Mouse (Mus musculus) kidney, adult 2 months (tissue): ENCODE data around the gene Ror2. TPM values are rescaled to one million over a fixed set of nuclear protein-coding genes. Genes with fewer than 3 reads are reported as not detected.

ENCODE experiments used
- DNase-seq: peaks from one replicate; pipeline ENCODE4 v3.0.0; 2021
- H3K27ac ChIP-seq: fragments of 200-500 bp; 2 replicates; pipeline ENCODE4 v1.5.1; 2012; ENCODE audit warnings: low read depth, low read length, control low read depth, inconsistent platforms; ENCODE audit not compliant: insufficient read depth
- H3K27me3 ChIP-seq: fragments of 200-500 bp; replicated peaks from 2 replicates; pipeline ENCODE4 v1.6.1; 2012; ENCODE audit warnings: mild to moderate bottlenecking, moderate library complexity, low read length, inconsistent platforms; ENCODE audit not compliant: control insufficient read depth, insufficient read depth
- H3K36me3 ChIP-seq: fragments of 200-500 bp; 2 replicates; pipeline ENCODE4 v1.6.1; 2012; ENCODE audit warnings: mild to moderate bottlenecking, moderate library complexity, low read length, inconsistent platforms; ENCODE audit not compliant: control insufficient read depth, insufficient read depth
- H3K4me1 ChIP-seq: fragments of 200-500 bp; 2 replicates; pipeline ENCODE4 v1.6.1; 2011; ENCODE audit warnings: low read length; ENCODE audit not compliant: control insufficient read depth, insufficient read depth
- H3K4me3 ChIP-seq: fragments of 200-500 bp; 2 replicates; pipeline ENCODE4 v1.5.1; 2011; ENCODE audit warnings: mild to moderate bottlenecking, low read depth, low read length, control low read depth; ENCODE audit not compliant: insufficient read depth
- CTCF ChIP-seq: fragments of 200-500 bp; conservative IDR thresholded peaks from 2 replicates; pipeline ENCODE4 v1.5.1; 2011; ENCODE audit warnings: low read depth, mild to moderate bottlenecking, control low read depth, low read length, moderate library complexity, mixed read lengths; ENCODE audit not compliant: insufficient read depth, insufficient read length
- POLR2A ChIP-seq: fragments of 200-500 bp; IDR thresholded peaks from one replicate; pipeline ENCODE4 v1.6.1; 2011; ENCODE audit warnings: low read depth, low read length, control low read depth
- WGBS: fragments of 180-500 bp; shearing (Covaris S2); methylation state at CpG from one replicate; pipeline ENCODE4 v1.1.7; 2018; 5-methylcytosine and 5-hydroxymethylcytosine counted together
- polyA plus RNA-seq: library from polyadenylated mRNA; depleted of rRNA; stranded (reverse); fragments of >200 nt; gene quantifications from 2 replicates; pipeline ENCODE4 v1.2.3, GENCODE M21; 2012

The Ror2 gene
- polyA plus RNA-seq, 1 experiment, result 3.7 TPM

DNA sequence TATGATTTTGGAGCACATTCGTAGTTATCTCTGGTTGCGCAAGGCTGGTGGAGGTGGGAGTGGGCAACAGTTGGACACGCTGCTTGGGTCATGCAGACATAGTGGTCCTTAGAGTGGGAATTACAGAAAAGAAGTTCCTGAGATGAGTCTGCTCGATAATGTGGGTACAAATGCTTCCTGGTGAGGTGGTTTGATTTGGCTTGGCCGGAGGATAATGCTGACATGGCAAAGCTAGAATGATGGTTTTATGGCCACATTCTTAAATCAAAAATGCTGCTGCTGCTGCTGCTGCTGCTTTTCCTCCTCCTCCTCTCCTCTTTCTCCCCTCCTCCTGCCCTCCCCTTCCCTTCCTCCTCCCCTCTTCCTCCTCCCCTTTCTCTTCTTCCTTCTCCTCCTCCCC is 24.5 kb upstream of the Ror2 start:
- H3K4me3 ChIP-seq, result no peak overlapping the region
- no peak overlapping the region for H3K27ac ChIP-seq
- H3K27me3 ChIP-seq, result no peaks in the 10 kb centered on the region; the same call in 1 of the 2 replicates
- H3K4me1 ChIP-seq, result no peaks in the 10 kb centered on the region
- WGBS, result 78% methylated on average over 5 of the region's 5 CpGs
- TF ChIP-seq POLR2A, result no peak
- TF ChIP-seq CTCF, result no peak
- H3K36me3 ChIP-seq, result no peaks in the 10 kb centered on the region
- no peak for DNase-seq

DNA sequence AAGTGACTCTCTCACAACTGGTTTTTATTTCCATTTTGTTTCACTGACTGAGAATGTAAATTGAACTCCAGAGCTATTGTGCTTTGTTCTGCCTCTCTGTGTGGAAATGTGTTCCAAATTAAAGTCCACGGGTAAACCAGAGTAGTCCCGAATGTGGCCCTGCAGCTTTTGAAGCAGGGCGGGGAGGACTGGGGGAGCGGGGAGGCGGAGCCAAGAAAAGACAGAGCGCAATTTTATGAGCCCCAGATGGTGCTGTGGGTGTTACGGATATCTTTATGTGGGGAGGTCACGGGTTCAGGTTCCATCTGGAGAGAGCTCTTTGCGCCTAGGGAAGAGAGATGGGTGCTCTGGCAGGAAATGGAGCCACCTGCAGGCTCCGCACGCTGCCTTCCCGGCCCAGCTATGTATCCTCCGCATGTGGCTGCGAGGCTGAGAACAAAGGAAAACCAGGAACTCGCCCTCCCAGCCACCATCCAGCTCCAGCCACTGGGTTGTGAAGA is 23.8 kb upstream of the Ror2 start:
- peak; percentile 8 for DNase-seq
- no peak overlapping the region for H3K27ac ChIP-seq
- no peaks in the 10 kb centered on the region for H3K27me3 ChIP-seq
- 3% methylated on average over 15 of the region's 15 CpGs for WGBS
- no peaks in the 10 kb centered on the region for H3K36me3 ChIP-seq
- no peak overlapping the region for H3K4me3 ChIP-seq
- H3K4me1 ChIP-seq, result no peaks in the 10 kb centered on the region
- no peak for TF ChIP-seq POLR2A
- TF ChIP-seq CTCF, result no peak; the same call in 1 of the 2 replicates

- TF ChIP-seq POLR2A, result no peak
- no peak for TF ChIP-seq CTCF
Observed at GRCm38 (mm10) chr13:53309148-53309547, 23.2 kb upstream of the Ror2 start.

DNA sequence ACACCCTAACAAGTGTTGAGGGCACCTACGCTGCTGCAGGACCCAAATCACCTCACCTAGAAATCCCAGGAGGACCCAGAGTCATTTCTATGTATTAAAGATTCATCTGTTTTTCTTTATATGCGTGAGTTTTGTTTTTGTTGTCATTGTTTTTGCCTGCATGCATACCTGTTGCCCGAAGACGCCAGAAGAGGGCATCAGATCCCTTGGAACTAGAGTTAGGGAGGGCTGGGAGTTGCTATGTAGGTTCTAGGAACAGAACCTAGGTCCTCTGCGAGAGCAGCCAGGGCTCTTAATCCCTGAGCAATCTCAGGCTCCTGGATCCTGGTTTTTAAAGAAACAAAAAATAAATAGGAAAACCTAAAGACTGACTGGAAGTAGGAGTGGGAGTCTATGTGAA is 20.9 kb upstream of the Ror2 start:
- WGBS, result 85% methylated on average over 5 of the region's 5 CpGs

More at GRCm38 (mm10) chr13:53309148-53309547, 23.2 kb upstream of the Ror2 start:
- no peaks in the 10 kb centered on the region for H3K36me3 ChIP-seq
- DNase-seq, result no peak
- no peaks in the 10 kb centered on the region for H3K4me1 ChIP-seq
- WGBS, result 22% methylated on average over 9 of the region's 9 CpGs
- no peak overlapping the region for H3K27ac ChIP-seq
- no peak overlapping the region for H3K4me3 ChIP-seq
- no peaks in the 10 kb centered on the region for H3K27me3 ChIP-seq

GRCm38 (mm10) chr13:53305256-53305655 is 19.3 kb upstream of the Ror2 start:
- TF ChIP-seq CTCF (no peak), POLR2A (no peak)
- H3K27me3 ChIP-seq, result no peaks in the 10 kb centered on the region
- no peaks in the 10 kb centered on the region for H3K36me3 ChIP-seq
- H3K4me3 ChIP-seq, result no peak overlapping the region
- 85% methylated on average over 8 of the region's 8 CpGs for WGBS
- no peak for DNase-seq
- H3K27ac ChIP-seq, result no peak overlapping the region
- H3K4me1 ChIP-seq, result no peaks in the 10 kb centered on the region

More for the DNA sequence above, 20.9 kb upstream of the Ror2 start:
- Histone ChIP-seq H3K27ac (no peak overlapping the region), H3K27me3 (no peaks in the 10 kb centered on the region), H3K4me3 (no peak overlapping the region), H3K36me3 (no peaks in the 10 kb centered on the region), H3K4me1 (no peaks in the 10 kb centered on the region)
- no peak for TF ChIP-seq POLR2A
- TF ChIP-seq CTCF, result 0 out of 2 replicates have a peak, but pooled peaks have one; percentile 16
- DNase-seq, result no peak

DNA sequence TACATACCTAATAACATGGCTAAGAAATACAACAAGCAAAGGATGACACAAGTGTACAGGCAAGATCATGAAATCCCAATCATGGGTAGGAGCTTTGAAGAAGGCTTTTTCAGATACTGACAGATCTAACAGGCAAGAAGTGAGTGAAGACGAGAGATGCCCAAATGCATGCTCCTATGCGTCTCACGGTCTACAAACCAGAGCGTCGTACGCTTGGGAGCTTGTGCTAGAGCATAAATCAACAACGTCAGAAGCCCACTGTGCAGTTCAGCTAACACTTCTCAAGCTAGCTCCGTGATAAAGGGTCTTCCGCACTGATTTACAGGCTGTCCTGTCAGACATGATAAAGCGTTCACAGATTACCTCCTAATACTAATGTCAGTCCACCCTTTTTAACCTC is 16.8 kb upstream of the Ror2 start:
- Histone ChIP-seq H3K27me3 (no peaks in the 10 kb centered on the region), H3K4me3 (no peak overlapping the region), H3K27ac (no peak overlapping the region), H3K4me1 (no peaks in the 10 kb centered on the region), H3K36me3 (no peaks in the 10 kb centered on the region)
- no peak for DNase-seq
- no peak for TF ChIP-seq CTCF
- no peak for TF ChIP-seq POLR2A
- 36% methylated on average over 10 of the region's 10 CpGs for WGBS

DNA sequence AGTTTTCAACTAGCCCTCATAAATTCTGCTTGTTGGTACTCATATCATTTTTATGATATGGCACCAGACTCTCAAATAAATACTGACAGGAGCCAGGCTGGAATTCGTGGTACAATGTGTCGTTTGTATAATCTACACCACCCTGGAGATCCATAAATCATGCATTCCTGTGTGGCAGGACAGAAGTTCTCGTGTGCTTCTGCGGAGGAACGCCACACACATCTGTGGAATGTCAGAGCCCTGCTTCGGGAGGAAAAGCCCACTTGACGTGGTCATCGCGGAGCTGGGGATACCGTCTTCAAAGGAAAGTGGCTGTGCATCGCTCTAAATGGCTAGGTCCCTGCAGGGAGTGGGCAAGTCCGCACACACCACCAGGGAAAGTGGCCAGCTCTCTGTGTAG is 7.1 kb upstream of the Ror2 start:
- Histone ChIP-seq H3K27me3 (no peaks in the 10 kb centered on the region), H3K27ac (no peak overlapping the region), H3K4me3 (no peak overlapping the region), H3K36me3 (no peaks in the 10 kb centered on the region), H3K4me1 (no peaks in the 10 kb centered on the region)
- DNase-seq, result no peak
- TF ChIP-seq POLR2A (no peak), CTCF (no peak)
- 25% methylated on average over 12 of the region's 12 CpGs for WGBS

DNA sequence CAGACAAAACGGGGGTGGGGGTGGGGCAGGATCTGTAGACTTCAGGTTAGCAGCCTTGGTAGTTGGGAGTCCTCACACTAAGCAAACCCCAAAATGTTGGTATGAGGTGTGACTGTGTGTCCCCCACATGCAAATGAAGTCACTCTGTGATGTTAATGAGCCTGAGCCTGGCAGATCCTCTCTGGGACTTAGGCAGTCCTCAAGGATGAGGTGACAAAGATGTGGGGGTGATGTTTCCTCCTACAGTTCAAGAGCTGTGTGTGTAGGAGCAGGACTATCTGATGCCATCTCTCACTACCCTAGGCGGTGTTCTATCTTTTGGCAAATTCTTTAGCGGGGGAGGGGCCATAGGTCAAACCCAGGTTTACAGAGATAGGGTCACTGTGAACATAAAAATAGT is 6.3 kb upstream of the Ror2 start:
- no peak for TF ChIP-seq POLR2A
- no peak for TF ChIP-seq CTCF
- no peaks in the 10 kb centered on the region for H3K27me3 ChIP-seq
- no peaks in the 10 kb centered on the region for H3K4me1 ChIP-seq
- no peak overlapping the region for H3K27ac ChIP-seq
- DNase-seq, result no peak
- 51% methylated on average over 3 of the region's 3 CpGs for WGBS
- no peak overlapping the region for H3K4me3 ChIP-seq
- H3K36me3 ChIP-seq, result no peaks in the 10 kb centered on the region
